Mouse (Mus musculus): ENCODE results near the gene Lpin1. TPM values are rescaled to one million over a fixed set of nuclear protein-coding genes. Genes with fewer than 3 reads are reported as not detected.

Gene Lpin1
- polyA plus RNA-seq (2017; shearing (Covaris generic)), result 42.2 TPM

DNA sequence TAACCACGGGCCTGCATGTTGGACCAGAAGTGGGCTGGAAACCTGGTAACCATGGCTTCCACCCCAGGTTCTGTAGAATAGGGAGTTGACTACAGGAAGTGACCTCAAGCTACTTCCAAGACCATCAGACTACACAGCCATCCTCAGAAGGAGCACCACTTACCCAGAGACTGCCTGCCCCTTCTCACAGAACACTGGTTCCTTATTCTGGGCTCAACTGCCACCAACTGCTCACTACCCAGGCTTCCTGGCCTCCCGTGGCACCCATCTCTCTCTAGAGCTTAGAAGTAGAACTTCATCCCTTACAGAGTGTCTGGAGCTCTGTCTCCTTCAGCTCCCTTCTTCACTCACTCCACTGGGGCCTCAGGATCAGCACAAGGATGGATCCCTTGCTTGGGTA lies at the start of gene Lpin1:
Gene Lpin1, minus strand, starts transcription at position 31 of the 400 bp plus-strand sequence.

DNA sequence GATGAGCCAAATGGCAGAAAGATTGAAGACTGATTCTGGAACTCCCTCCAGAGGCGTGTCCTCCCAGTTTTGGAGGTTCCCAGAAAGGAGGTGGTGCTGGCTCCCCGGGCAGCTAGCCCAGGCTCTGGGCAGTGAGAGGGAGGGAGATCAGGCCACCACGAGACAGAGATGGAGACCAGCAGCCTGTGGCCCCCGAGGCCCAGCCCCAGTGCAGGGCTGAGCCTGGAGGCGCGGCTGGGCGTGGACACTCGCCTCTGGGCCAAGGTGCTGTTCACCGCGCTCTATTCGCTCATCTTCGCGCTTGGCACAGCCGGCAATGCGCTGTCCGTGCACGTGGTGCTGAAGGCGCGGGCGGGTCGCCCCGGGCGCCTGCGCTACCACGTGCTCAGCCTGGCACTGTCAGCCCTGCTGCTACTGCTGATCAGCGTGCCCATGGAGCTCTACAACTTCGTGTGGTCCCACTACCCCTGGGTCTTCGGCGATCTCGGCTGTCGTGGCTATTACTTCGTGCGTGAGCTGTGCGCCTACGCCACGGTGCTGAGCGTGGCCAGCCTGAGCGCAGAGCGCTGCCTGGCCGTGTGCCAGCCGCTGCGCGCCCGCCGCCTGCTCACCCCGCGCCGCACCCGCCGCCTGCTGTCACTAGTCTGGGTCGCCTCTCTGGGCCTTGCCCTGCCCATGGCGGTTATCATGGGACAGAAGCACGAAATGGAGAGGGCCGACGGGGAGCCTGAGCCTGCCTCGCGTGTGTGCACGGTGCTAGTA lies 42.7 kb upstream of the Lpin1 start, which contains the start of gene Ntsr2:
Gene Ntsr2, plus strand, starts transcription at position 51 of the 762 bp plus-strand sequence.

Other genes with a start within 250 kb of the Lpin1 start
- gene Ntsr2, start 42.4 kb upstream of the Lpin1 start, polyA plus RNA-seq (2017; shearing (Covaris generic)), result not detected
- 0.06 TPM for gene Greb1, start 189.9 kb upstream of the Lpin1 start, polyA plus RNA-seq (2017; shearing (Covaris generic))
- gene E2f6, start 200.0 kb upstream of the Lpin1 start, polyA plus RNA-seq (2017; shearing (Covaris generic)), result 13.3 TPM